Mouse (Mus musculus): ENCODE results near the gene Pkn1. TPM values are rescaled to one million over a fixed set of nuclear protein-coding genes. Genes with fewer than 3 reads are reported as not detected.

Pkn1 gene
- polyA plus RNA-seq, 1 experiment from 2014 or later = 25.1 TPM

GRCm38 (mm10) chr8:83697374-83698220 is 1.4 kb downstream of the Pkn1 start:
- 67% methylated on average over 19 of the region's 19 CpGs for WGBS
- H3K4me2 ChIP-seq (ENCODE audit: low read depth, low read length) = peak overlapping the region; percentile 86
- no peaks in the 10 kb centered on the region for H3K27me3 ChIP-seq (ENCODE audit: control insufficient read depth, insufficient read depth, low read length)
- H3K9me3 ChIP-seq (ENCODE audit: control insufficient read depth, low read length) = no peaks in the 10 kb centered on the region
- ATAC-seq (ENCODE audit: low read depth) = 0 out of 2 replicates have a peak, but pooled peaks have one; percentile 4
- H3K36me3 ChIP-seq (ENCODE audit: control insufficient read depth, insufficient read depth, low read length) = no peaks in the 10 kb centered on the region
- peak overlapping the region; percentile 95; the same call in 1 of the 2 replicates for H3K9ac ChIP-seq (replicated peaks; ENCODE audit: low read depth, low read length)
- H3K4me1 ChIP-seq (ENCODE audit: control insufficient read depth, insufficient read depth, low read length) = peaks cover 17% of the 10 kb centered on the region
- H3K4me3 ChIP-seq (ENCODE audit: low read depth, low read length) = peak overlapping the region; percentile 91
- H3K27ac ChIP-seq (ENCODE audit: low read depth, low read length) = no peak overlapping the region

GRCm38 (mm10) chr8:83695351-83696106 is 3.5 kb downstream of the Pkn1 start:
- Histone ChIP-seq H3K9me3 (ENCODE audit: control insufficient read depth, low read length) (no peaks in the 10 kb centered on the region), H3K27me3 (ENCODE audit: control insufficient read depth, insufficient read depth, low read length) (no peaks in the 10 kb centered on the region), H3K4me1 (ENCODE audit: control insufficient read depth, insufficient read depth, low read length) (peaks cover 17% of the 10 kb centered on the region), H3K27ac (ENCODE audit: low read depth, low read length) (no peak overlapping the region), H3K36me3 (ENCODE audit: control insufficient read depth, insufficient read depth, low read length) (peaks cover 19% of the 10 kb centered on the region), H3K4me3 (ENCODE audit: low read depth, low read length) (no peak overlapping the region), H3K4me2 (ENCODE audit: low read depth, low read length) (no peak overlapping the region), H3K9ac (replicated peaks; ENCODE audit: low read depth, low read length) (no peak overlapping the region)
- ATAC-seq (ENCODE audit: low read depth) = no peak
- WGBS = 80% methylated on average over 17 of the region's 17 CpGs

DNA sequence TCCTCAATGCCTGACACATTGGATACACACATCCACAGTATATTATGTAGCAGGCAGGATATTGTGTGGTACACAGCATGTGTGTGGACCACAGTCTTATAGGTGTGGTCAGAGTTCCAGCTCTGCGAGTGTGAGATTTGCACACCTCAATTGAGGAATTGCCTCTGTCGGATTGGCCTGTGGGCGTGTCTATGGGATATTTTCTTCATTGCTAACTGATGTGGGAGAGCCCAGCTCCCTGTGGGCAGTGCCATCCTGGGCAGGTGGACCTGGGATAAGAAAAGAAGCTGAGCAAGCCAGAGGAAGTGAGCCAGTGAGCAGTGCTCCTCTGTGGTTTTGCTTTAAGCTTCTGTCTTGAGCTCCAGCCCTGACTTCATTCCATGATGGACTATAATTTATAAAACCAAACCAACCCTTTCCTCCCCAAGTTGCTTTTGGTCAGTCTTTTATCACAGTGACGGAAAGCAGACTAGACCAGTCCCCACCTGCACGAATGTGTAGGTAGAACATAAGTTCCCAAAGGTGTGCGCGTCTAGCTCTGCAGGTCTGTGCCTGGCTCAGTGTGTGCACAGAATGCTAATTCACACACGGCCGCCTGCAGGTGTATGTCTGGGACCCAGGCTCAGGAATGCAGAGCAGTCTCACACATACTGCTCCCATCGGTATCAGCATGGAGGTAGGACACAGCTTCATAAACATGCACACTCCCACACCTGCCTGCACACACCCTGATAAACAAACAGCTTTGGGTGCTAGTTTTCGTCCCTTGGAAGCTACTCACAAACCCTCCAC is 4.4 kb downstream of the Pkn1 start:
- Histone ChIP-seq H3K4me3 (ENCODE audit: low read depth, low read length) (no peak overlapping the region), H3K36me3 (ENCODE audit: control insufficient read depth, insufficient read depth, low read length) (peaks cover 19% of the 10 kb centered on the region), H3K9me3 (ENCODE audit: control insufficient read depth, low read length) (no peaks in the 10 kb centered on the region), H3K4me1 (ENCODE audit: control insufficient read depth, insufficient read depth, low read length) (peaks cover 15% of the 10 kb centered on the region), H3K9ac (replicated peaks; ENCODE audit: low read depth, low read length) (no peak overlapping the region), H3K27me3 (ENCODE audit: control insufficient read depth, insufficient read depth, low read length) (no peaks in the 10 kb centered on the region), H3K4me2 (ENCODE audit: low read depth, low read length) (no peak overlapping the region), H3K27ac (ENCODE audit: low read depth, low read length) (no peak overlapping the region)
- no peak for ATAC-seq (ENCODE audit: low read depth)
- WGBS = 88% methylated on average over 11 of the region's 11 CpGs

DNA sequence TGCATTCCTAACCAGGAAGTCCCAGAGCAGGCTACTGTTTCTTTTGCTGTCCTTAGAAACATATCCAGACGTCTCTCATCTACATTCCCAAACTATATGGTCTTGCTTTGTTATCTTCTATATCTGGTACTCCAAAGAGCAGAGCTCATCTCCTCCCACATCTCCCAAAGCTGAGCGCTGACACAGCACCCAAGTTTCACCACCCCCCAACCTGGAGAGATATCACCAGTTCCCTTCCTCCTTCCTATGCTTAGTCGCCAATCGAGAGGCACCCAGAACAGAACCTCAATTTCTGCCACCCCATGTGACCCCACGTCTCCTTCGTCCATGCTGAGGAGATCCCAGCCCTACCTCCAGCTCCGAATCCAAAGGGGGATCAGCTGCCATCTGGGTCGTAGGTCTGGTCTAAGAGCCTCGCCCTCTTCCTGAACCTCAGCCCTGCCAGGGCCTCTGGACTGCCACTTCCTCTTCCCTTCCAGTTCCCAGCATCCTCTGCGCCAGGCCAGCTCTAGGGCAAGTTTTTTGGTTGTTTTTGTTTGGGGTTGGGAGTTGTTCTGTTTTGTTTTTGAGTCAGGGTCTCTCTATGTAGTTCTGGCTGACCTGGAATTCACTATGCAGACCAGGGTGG is 5.3 kb downstream of the Pkn1 start:
- no peak overlapping the region for H3K27ac ChIP-seq (ENCODE audit: low read depth, low read length)
- no peak overlapping the region for H3K9ac ChIP-seq (replicated peaks; ENCODE audit: low read depth, low read length)
- WGBS = 87% methylated on average over 10 of the region's 10 CpGs
- ATAC-seq (ENCODE audit: low read depth) = no peak
- H3K9me3 ChIP-seq (ENCODE audit: control insufficient read depth, low read length) = no peaks in the 10 kb centered on the region
- no peaks in the 10 kb centered on the region for H3K27me3 ChIP-seq (ENCODE audit: control insufficient read depth, insufficient read depth, low read length)
- no peak overlapping the region for H3K4me3 ChIP-seq (ENCODE audit: low read depth, low read length)
- peaks cover 13% of the 10 kb centered on the region for H3K4me1 ChIP-seq (ENCODE audit: control insufficient read depth, insufficient read depth, low read length)
- H3K4me2 ChIP-seq (ENCODE audit: low read depth, low read length) = no peak overlapping the region
- peaks cover 19% of the 10 kb centered on the region for H3K36me3 ChIP-seq (ENCODE audit: control insufficient read depth, insufficient read depth, low read length)

GRCm38 (mm10) chr8:83689264-83689663 is 9.7 kb downstream of the Pkn1 start:
- no peak overlapping the region for H3K4me3 ChIP-seq (ENCODE audit: low read depth, low read length)
- 93% methylated on average over 6 of the region's 6 CpGs for WGBS

GRCm38 (mm10) chr8:83684517-83684916 is 14.5 kb downstream of the Pkn1 start:
- 92% methylated on average over 9 of the region's 9 CpGs for WGBS
- ATAC-seq (ENCODE audit: low read depth) = no peak
- Histone ChIP-seq H3K9ac (replicated peaks; ENCODE audit: low read depth, low read length) (no peak overlapping the region), H3K27me3 (ENCODE audit: control insufficient read depth, insufficient read depth, low read length) (no peaks in the 10 kb centered on the region), H3K4me1 (ENCODE audit: control insufficient read depth, insufficient read depth, low read length) (no peaks in the 10 kb centered on the region), H3K27ac (ENCODE audit: low read depth, low read length) (no peak overlapping the region), H3K36me3 (ENCODE audit: control insufficient read depth, insufficient read depth, low read length) (peaks cover 27% of the 10 kb centered on the region), H3K4me3 (ENCODE audit: low read depth, low read length) (no peak overlapping the region), H3K4me2 (ENCODE audit: low read depth, low read length) (no peak overlapping the region), H3K9me3 (ENCODE audit: control insufficient read depth, low read length) (no peaks in the 10 kb centered on the region)

More at GRCm38 (mm10) chr8:83689264-83689663, 9.7 kb downstream of the Pkn1 start:
- no peak overlapping the region for H3K9ac ChIP-seq (replicated peaks; ENCODE audit: low read depth, low read length)
- no peak overlapping the region for H3K27ac ChIP-seq (ENCODE audit: low read depth, low read length)
- H3K9me3 ChIP-seq (ENCODE audit: control insufficient read depth, low read length) = no peaks in the 10 kb centered on the region
- no peak for ATAC-seq (ENCODE audit: low read depth)
- no peaks in the 10 kb centered on the region for H3K4me1 ChIP-seq (ENCODE audit: control insufficient read depth, insufficient read depth, low read length)
- no peaks in the 10 kb centered on the region for H3K27me3 ChIP-seq (ENCODE audit: control insufficient read depth, insufficient read depth, low read length)
- H3K4me2 ChIP-seq (ENCODE audit: low read depth, low read length) = no peak overlapping the region
- peaks cover 23% of the 10 kb centered on the region for H3K36me3 ChIP-seq (ENCODE audit: control insufficient read depth, insufficient read depth, low read length)

DNA sequence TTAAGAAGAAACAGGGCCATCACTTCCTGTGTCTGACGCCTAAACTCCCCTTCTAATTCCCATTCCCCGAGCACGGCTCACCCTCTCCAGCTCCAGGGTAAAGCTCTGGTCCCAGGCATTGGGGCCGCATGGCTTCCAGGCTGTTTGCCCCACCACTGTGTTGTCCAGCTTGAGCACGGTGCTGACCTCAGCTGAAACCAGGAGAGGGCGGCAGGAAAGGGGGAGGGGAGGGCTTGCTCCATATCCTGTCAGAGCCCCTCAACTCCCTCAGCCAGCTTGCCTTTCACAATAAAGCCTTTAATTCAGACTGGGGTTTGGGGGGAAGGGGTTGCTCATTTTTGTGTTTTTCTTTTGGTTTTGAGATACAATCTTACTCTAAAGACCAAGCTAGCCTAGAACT is 17.9 kb downstream of the Pkn1 start:
- Histone ChIP-seq H3K9me3 (ENCODE audit: control insufficient read depth, low read length) (no peaks in the 10 kb centered on the region), H3K27ac (ENCODE audit: low read depth, low read length) (no peak overlapping the region), H3K4me1 (ENCODE audit: control insufficient read depth, insufficient read depth, low read length) (no peaks in the 10 kb centered on the region), H3K9ac (replicated peaks; ENCODE audit: low read depth, low read length) (no peak overlapping the region), H3K36me3 (ENCODE audit: control insufficient read depth, insufficient read depth, low read length) (peaks cover 48% of the 10 kb centered on the region), H3K4me2 (ENCODE audit: low read depth, low read length) (no peak overlapping the region), H3K4me3 (ENCODE audit: low read depth, low read length) (no peak overlapping the region), H3K27me3 (ENCODE audit: control insufficient read depth, insufficient read depth, low read length) (no peaks in the 10 kb centered on the region)
- no peak for ATAC-seq (ENCODE audit: low read depth)
- WGBS = 38% methylated on average over 6 of the region's 6 CpGs

DNA sequence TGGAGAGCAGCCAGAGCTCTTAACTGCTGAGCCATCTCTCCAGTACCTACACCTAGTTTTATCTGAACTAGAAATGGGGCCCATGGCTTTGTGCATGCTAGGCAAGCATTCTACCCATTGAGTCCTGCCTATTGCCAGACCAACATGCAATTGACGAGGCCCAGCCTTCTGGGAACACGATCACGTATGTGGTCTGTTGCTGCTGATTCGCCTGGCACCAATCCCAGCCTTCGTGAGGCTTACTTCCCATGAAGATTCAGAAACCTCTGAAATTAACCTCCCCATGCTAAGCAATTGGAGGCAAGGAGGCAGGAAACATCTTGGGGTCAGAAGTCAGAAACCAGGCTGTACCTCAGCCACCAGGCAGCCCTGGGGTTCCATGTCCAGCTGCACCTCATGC is 18.4 kb downstream of the Pkn1 start:
- Histone ChIP-seq H3K27me3 (ENCODE audit: control insufficient read depth, insufficient read depth, low read length) (no peaks in the 10 kb centered on the region), H3K4me3 (ENCODE audit: low read depth, low read length) (no peak overlapping the region), H3K4me2 (ENCODE audit: low read depth, low read length) (no peak overlapping the region), H3K27ac (ENCODE audit: low read depth, low read length) (no peak overlapping the region), H3K9me3 (ENCODE audit: control insufficient read depth, low read length) (no peaks in the 10 kb centered on the region), H3K36me3 (ENCODE audit: control insufficient read depth, insufficient read depth, low read length) (peaks cover 46% of the 10 kb centered on the region), H3K9ac (replicated peaks; ENCODE audit: low read depth, low read length) (no peak overlapping the region), H3K4me1 (ENCODE audit: control insufficient read depth, insufficient read depth, low read length) (no peaks in the 10 kb centered on the region)
- no peak for ATAC-seq (ENCODE audit: low read depth)
- WGBS = 90% methylated on average over 5 of the region's 5 CpGs

Data from neural tube, embryonic 14.5 days (tissue).